Mouse (Mus musculus): ENCODE data around the gene Pa2g4.

GRCm38 (mm10) chr10:128591436-128591835, 25.6 kb upstream of the Pa2g4 start:
- TF ChIP-seq CTCF (conservative IDR thresholded peaks at IDR 0.05; ENCODE audit: low read length) (no peak), NANOG (IDR thresholded peaks at IDR 0.05; ENCODE audit: borderline replicate concordance, low read length) (no peak), POU5F1 (IDR thresholded peaks at IDR 0.05; ENCODE audit: borderline replicate concordance, low read length) (no peak)
